Comparison of ENCODE assay signal across 16 mouse cellular contexts in the genomic region with DNA sequence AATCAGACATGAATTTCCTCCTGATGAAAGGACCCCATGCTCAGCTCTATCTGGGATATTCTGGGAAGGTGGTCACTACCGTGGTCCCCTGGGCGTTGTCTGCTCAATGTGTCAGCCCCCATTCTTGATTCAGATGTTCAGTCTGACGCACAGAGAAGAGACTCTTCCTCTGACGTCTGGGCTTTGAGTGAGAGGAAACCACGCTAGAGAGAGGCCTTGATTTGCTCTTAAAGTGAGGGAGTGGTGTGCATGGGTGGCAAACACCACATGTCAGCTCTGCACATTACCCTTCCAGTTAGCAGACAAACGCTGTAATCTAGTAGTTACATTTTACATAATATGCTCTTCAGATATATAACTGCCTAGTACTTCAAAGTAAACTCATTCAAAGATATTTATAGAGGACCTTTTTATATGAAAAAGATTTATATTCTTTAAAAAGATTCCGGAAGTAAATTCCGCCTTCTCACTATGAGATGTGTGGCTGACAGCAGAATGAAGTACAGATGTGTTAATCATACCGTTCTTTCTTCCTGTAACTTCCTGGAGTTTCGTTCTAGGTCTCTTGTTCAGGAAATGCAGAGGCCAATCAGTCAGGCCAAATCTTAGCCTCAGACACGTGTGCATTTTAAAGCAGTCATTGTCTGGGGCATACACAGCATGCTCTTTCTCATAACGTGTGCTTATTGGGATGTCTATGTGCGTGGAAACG.
DNase-seq lines count a peak whose midpoint lies in the region; ATAC-seq and TF ChIP-seq lines count a peak whose summit lies in the region.
"Had no signal": no experiment of that assay in that cellular context is flagged by ENCODE, and none has a peak within 500 bp of the region (broad histone marks: within the 10 kb centered on the region; RNA-seq: fewer than 3 reads in every experiment).

No protein-coding gene starts in this region.

- ATAC-seq in heart, postnatal 0 days (ENCODE audit: insufficient read depth, low read depth) = 0 out of 2 replicates have a peak, but pooled peaks have one; percentile 27
- no peak for ATAC-seq in heart, embryonic 11.5 days (replicated peaks; ENCODE audit: insufficient number of reproducible peaks, low FRiP score, low TSS enrichment)
- peak; percentile 66; the same call in 1 of the 2 replicates for ATAC-seq in lung, embryonic 16.5 days (ENCODE audit: low read depth)
- ATAC-seq in common myeloid progenitor, adult 5-6 weeks (replicated peaks; ENCODE audit: low read depth, poor library complexity, severe bottlenecking) = peak; percentile 58; the same call in 1 of the 2 replicates
- ATAC-seq: forebrain, embryonic 15.5 days; midbrain, embryonic 15.5 days had no signal

- no peak overlapping the region; the same call in 1 of the 2 replicates for H3K27ac ChIP-seq in heart, postnatal 0 days (ENCODE audit: low read depth)
- H3K27ac ChIP-seq in heart, embryonic 11.5 days (ENCODE audit: low read depth, low read length) = no peak overlapping the region
- H3K27ac ChIP-seq in lung, embryonic 16.5 days (ENCODE audit: low read length) = peak overlapping the region; percentile 71
- H3K27ac ChIP-seq: embryonic facial prominence, embryonic 12.5 days; forebrain, embryonic 15.5 days; limb, embryonic 13.5 days; midbrain, embryonic 15.5 days; neural tube, embryonic 13.5 days had no signal

- no peaks in the 10 kb centered on the region for H3K27me3 ChIP-seq in heart, postnatal 0 days (ENCODE audit: control insufficient read depth, insufficient read depth, low read length)
- H3K27me3 ChIP-seq in heart, embryonic 11.5 days (ENCODE audit: control insufficient read depth, insufficient read depth, low read length) = no peaks in the 10 kb centered on the region
- no peaks in the 10 kb centered on the region for H3K27me3 ChIP-seq in lung, embryonic 16.5 days (ENCODE audit: control insufficient read depth, insufficient read depth, low read depth, low read length)
- H3K27me3 ChIP-seq: embryonic facial prominence, embryonic 12.5 days; forebrain, embryonic 15.5 days; limb, embryonic 13.5 days; midbrain, embryonic 15.5 days; neural tube, embryonic 13.5 days had no signal

- no peak for TF ChIP-seq EP300 in heart, postnatal 0 days (IDR thresholded peaks at IDR 0.05; ENCODE audit: low read depth)

- H3K4me3 ChIP-seq in heart, postnatal 0 days (ENCODE audit: low read depth, low read length) = no peak overlapping the region
- no peak overlapping the region for H3K4me3 ChIP-seq in heart, embryonic 11.5 days (ENCODE audit: low read depth, low read length)
- no peak overlapping the region for H3K4me3 ChIP-seq in lung, embryonic 16.5 days (ENCODE audit: low read length)
- H3K4me3 ChIP-seq: embryonic facial prominence, embryonic 12.5 days; forebrain, embryonic 15.5 days; limb, embryonic 13.5 days; midbrain, embryonic 15.5 days; neural tube, embryonic 13.5 days had no signal

- intact Hi-C loops in gastrocnemius, postnatal 14 days (cut with DNase I; ENCODE audit: low total_unique reads) = no loop called here

- no peaks in the 10 kb centered on the region for H3K36me3 ChIP-seq in heart, postnatal 0 days (replicated peaks; ENCODE audit: control insufficient read depth, insufficient read depth, low read length)
- no peaks in the 10 kb centered on the region for H3K36me3 ChIP-seq in heart, embryonic 11.5 days (ENCODE audit: control insufficient read depth, insufficient read depth, low read length)
- H3K36me3 ChIP-seq in lung, embryonic 16.5 days (ENCODE audit: control insufficient read depth, insufficient read depth, low read length) = no peaks in the 10 kb centered on the region
- H3K36me3 ChIP-seq: embryonic facial prominence, embryonic 12.5 days; forebrain, embryonic 15.5 days; limb, embryonic 13.5 days; midbrain, embryonic 15.5 days; neural tube, embryonic 13.5 days had no signal

- DNase-seq in heart, postnatal 0 days (ENCODE audit: low spot score) = no peak
- no peak for DNase-seq in lung, postnatal 10 days
- peak; percentile 57 for DNase-seq in naive thymus-derived CD4-positive, alpha-beta T cell, adult 2 months (ENCODE audit: low read depth)
- DNase-seq in gastrocnemius, postnatal 14 days = no peak
- DNase-seq: adrenal gland, adult 8-10 months; gastrocnemius, postnatal 36 days; retina, postnatal 1 day; thymus, postnatal 25 days had no signal

- no peak for TF ChIP-seq CTCF in heart, postnatal 0 days (IDR thresholded peaks at IDR 0.05; ENCODE audit: low read depth)

- H3K9me3 ChIP-seq in heart, postnatal 0 days (replicated peaks; ENCODE audit: control insufficient read depth, low read length) = no peaks in the 10 kb centered on the region
- no peaks in the 10 kb centered on the region for H3K9me3 ChIP-seq in heart, embryonic 11.5 days (replicated peaks; ENCODE audit: control insufficient read depth, low read length)
- H3K9me3 ChIP-seq in lung, embryonic 16.5 days (ENCODE audit: control insufficient read depth, low read length) = no peaks in the 10 kb centered on the region
- H3K9me3 ChIP-seq: embryonic facial prominence, embryonic 12.5 days; forebrain, embryonic 15.5 days; limb, embryonic 13.5 days; midbrain, embryonic 15.5 days; neural tube, embryonic 13.5 days had no signal

- no peak overlapping the region for H3K4me2 ChIP-seq in heart, postnatal 0 days (ENCODE audit: low read depth, low read length)
- no peak overlapping the region for H3K4me2 ChIP-seq in heart, embryonic 11.5 days
- no peak overlapping the region for H3K4me2 ChIP-seq in lung, embryonic 16.5 days (ENCODE audit: low read depth, low read length)
- H3K4me2 ChIP-seq: embryonic facial prominence, embryonic 12.5 days; forebrain, embryonic 15.5 days; limb, embryonic 13.5 days; midbrain, embryonic 15.5 days; neural tube, embryonic 13.5 days had no signal

- WGBS in heart, postnatal 0 days = 45% methylated on average over 14 of the region's 14 CpGs
- 61% methylated on average over 14 of the region's 14 CpGs for WGBS in heart, embryonic 11.5 days (ENCODE audit: insufficient replicate concordance)
- 38% methylated on average over 14 of the region's 14 CpGs for WGBS in lung, embryonic 16.5 days

- no peak overlapping the region for H3K9ac ChIP-seq in heart, postnatal 0 days (replicated peaks; ENCODE audit: low read depth, low read length)
- H3K9ac ChIP-seq in heart, embryonic 11.5 days (ENCODE audit: low read depth, low read length) = no peak overlapping the region
- no peak overlapping the region for H3K9ac ChIP-seq in lung, embryonic 16.5 days (ENCODE audit: low read length)
- H3K9ac ChIP-seq: embryonic facial prominence, embryonic 12.5 days; forebrain, embryonic 15.5 days; limb, embryonic 13.5 days; midbrain, embryonic 15.5 days; neural tube, embryonic 13.5 days had no signal

- peaks cover 9% of the 10 kb centered on the region; the same call in 1 of the 2 replicates for H3K4me1 ChIP-seq in heart, postnatal 0 days (ENCODE audit: control insufficient read depth, insufficient read depth)
- H3K4me1 ChIP-seq in heart, embryonic 11.5 days (ENCODE audit: control insufficient read depth, insufficient read depth, low read length) = peaks cover 2% of the 10 kb centered on the region; the same call in 1 of the 2 replicates
- H3K4me1 ChIP-seq in lung, embryonic 16.5 days (replicated peaks; ENCODE audit: control insufficient read depth, insufficient read depth, low read length) = peaks cover 17% of the 10 kb centered on the region
- H3K4me1 ChIP-seq: midbrain, embryonic 15.5 days; neural tube, embryonic 13.5 days had no signal
